Mouse (Mus musculus) testis, adult 2 months (tissue): ENCODE results near the gene Cacng2.

Experiments used
- CTCF ChIP-seq: fragments of 200-500 bp; IDR thresholded peaks from 2 replicates; pipeline ENCODE4 v1.5.1; 2012; ENCODE audit warnings: low read depth, mild to moderate bottlenecking, inconsistent platforms, low read length, moderate library complexity; ENCODE audit not compliant: control insufficient read depth, insufficient read depth, insufficient replicate concordance
- POLR2A ChIP-seq: fragments of 200-500 bp; IDR thresholded peaks from 2 replicates; pipeline ENCODE4 v1.6.1; 2012; ENCODE audit warnings: low read depth, mild to moderate bottlenecking, inconsistent platforms, low read length, moderate library complexity; ENCODE audit not compliant: control insufficient read depth

DNA sequence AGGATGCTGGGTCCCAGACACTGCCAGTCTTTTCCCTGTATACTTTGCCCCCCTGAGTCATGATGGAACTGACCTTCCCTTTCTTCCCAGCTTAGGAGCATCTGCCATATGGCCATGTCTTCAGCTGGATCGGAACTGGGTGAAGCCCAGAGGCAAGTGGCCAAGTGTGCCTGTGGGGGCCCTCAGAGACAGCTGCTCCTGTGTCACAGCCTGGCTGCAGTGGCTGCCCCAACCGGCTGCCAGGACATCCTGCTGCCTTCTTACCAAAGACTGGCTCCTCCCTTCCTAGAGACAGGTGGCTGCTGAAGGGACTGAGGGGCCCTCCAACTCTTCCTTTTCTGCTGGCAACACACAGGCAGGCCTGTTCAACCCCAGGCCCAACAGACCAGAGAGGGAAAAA lies 83.2 kb downstream of the Cacng2 start:
- no peak for TF ChIP-seq CTCF
- TF ChIP-seq POLR2A, result no peak
